Mouse (Mus musculus) embryonic fibroblast, embryonic 13.5 days (primary cell): ENCODE measurements around the gene 1810037I17Rik.

Source experiments
- CTCF ChIP-seq: IDR thresholded peaks from 2 replicates; pipeline ENCODE4 v1.5.1; 2011; ENCODE audit warnings: mild to moderate bottlenecking, control low read depth, low read length, moderate library complexity, borderline replicate concordance; ENCODE audit not compliant: insufficient read depth
- POLR2A ChIP-seq: IDR thresholded peaks from 2 replicates; pipeline ENCODE4 v1.6.1; 2011; ENCODE audit warnings: low read depth, mild to moderate bottlenecking, control low read depth, low read length, moderate library complexity

GRCm38 (mm10) chr3:122929723-122930122, 5.7 kb downstream of the 1810037I17Rik start:
- TF ChIP-seq CTCF (no peak), POLR2A (no peak)
